Mouse (Mus musculus) heart, embryonic 13.5 days (tissue): ENCODE results near the gene Sde2. TPM values are rescaled to one million over a fixed set of nuclear protein-coding genes. Genes with fewer than 3 reads are reported as not detected.

Source experiments
- ATAC-seq: fragments of 200-750 bp; cut with Nextera tagmentation; 2 replicates; pipeline ENCODE4 v1.8.0; 2017; ENCODE audit warnings: moderate TSS enrichment; ENCODE audit not compliant: insufficient number of reproducible peaks, low FRiP score, low TSS enrichment; ENCODE audit errors: extremely low read depth
- H3K27ac ChIP-seq: fragments of 300-500 bp; sonication (generic); replicated peaks from 2 replicates; pipeline ENCODE4 v1.5.1; 2015; ENCODE audit warnings: moderate library complexity, mild to moderate bottlenecking, inconsistent platforms
- H3K27me3 ChIP-seq: fragments of 300-500 bp; sonication (generic); replicated peaks from 2 replicates; pipeline ENCODE4 v1.6.1; 2015; ENCODE audit warnings: mild to moderate bottlenecking, inconsistent platforms
- H3K36me3 ChIP-seq: fragments of 300-500 bp; sonication (generic); 2 replicates; pipeline ENCODE4 v1.6.1; 2015; ENCODE audit warnings: mild to moderate bottlenecking, inconsistent platforms
- H3K4me1 ChIP-seq: fragments of 300-500 bp; sonication (generic); 2 replicates; pipeline ENCODE4 v1.6.1; 2015; ENCODE audit warnings: inconsistent platforms
- H3K4me2 ChIP-seq: fragments of 300-500 bp; sonication (generic); 2 replicates; pipeline ENCODE4 v1.6.1; 2015; ENCODE audit warnings: inconsistent platforms, mild to moderate bottlenecking, moderate library complexity
- H3K4me3 ChIP-seq: fragments of 300-500 bp; sonication (generic); 2 replicates; pipeline ENCODE4 v1.5.1; 2015; ENCODE audit warnings: moderate library complexity, mild to moderate bottlenecking, inconsistent platforms
- H3K9ac ChIP-seq: fragments of 300-500 bp; sonication (generic); 2 replicates; pipeline ENCODE4 v1.6.1; 2015; ENCODE audit warnings: inconsistent platforms, mild to moderate bottlenecking, moderate library complexity
- H3K9me3 ChIP-seq: fragments of 300-500 bp; sonication (generic); 2 replicates; pipeline ENCODE4 v1.6.1; 2016; ENCODE audit warnings: inconsistent platforms
- WGBS: fragments of 180-500 bp; shearing (Covaris S2); methylation state at CpG from one replicate; pipeline ENCODE4 v1.1.7; 2015; ENCODE audit warnings: mixed read lengths; 5-methylcytosine and 5-hydroxymethylcytosine counted together
- polyA plus RNA-seq: library from polyadenylated mRNA; unstranded; fragments of >200 nt; fragmentation: Nextera tagmentation; extraction: Ambion mirVana; gene quantifications from 2 replicates; pipeline ENCODE4 v1.2.1, GENCODE M21; 2015

The Sde2 gene
- polyA plus RNA-seq, 1 experiment from 2014 or later: 22.0 TPM

GRCm38 (mm10) chr1:180866001-180866400, 15.1 kb downstream of the Sde2 start:
- no peak overlapping the region for H3K9ac ChIP-seq
- H3K27ac ChIP-seq: no peak overlapping the region
- no peaks in the 10 kb centered on the region for H3K27me3 ChIP-seq
- H3K4me2 ChIP-seq: no peak overlapping the region
- WGBS: 71% methylated on average over 7 of the region's 7 CpGs
- no peak overlapping the region for H3K4me3 ChIP-seq
- no peak for ATAC-seq
- no peaks in the 10 kb centered on the region for H3K9me3 ChIP-seq
- peaks cover 13% of the 10 kb centered on the region for H3K4me1 ChIP-seq
- H3K36me3 ChIP-seq: peaks cover 74% of the 10 kb centered on the region

GRCm38 (mm10) chr1:180870122-180870650, 19.3 kb downstream of the Sde2 start:
- Histone ChIP-seq H3K4me1 (peaks cover 13% of the 10 kb centered on the region), H3K36me3 (peaks cover 36% of the 10 kb centered on the region), H3K27ac (no peak overlapping the region), H3K9me3 (no peaks in the 10 kb centered on the region), H3K4me2 (peak overlapping the region; percentile 21), H3K4me3 (no peak overlapping the region), H3K27me3 (no peaks in the 10 kb centered on the region; the same call in 1 of the 2 replicates), H3K9ac (no peak overlapping the region)
- 40% methylated on average over 13 of the region's 13 CpGs for WGBS
- ATAC-seq: no peak

DNA sequence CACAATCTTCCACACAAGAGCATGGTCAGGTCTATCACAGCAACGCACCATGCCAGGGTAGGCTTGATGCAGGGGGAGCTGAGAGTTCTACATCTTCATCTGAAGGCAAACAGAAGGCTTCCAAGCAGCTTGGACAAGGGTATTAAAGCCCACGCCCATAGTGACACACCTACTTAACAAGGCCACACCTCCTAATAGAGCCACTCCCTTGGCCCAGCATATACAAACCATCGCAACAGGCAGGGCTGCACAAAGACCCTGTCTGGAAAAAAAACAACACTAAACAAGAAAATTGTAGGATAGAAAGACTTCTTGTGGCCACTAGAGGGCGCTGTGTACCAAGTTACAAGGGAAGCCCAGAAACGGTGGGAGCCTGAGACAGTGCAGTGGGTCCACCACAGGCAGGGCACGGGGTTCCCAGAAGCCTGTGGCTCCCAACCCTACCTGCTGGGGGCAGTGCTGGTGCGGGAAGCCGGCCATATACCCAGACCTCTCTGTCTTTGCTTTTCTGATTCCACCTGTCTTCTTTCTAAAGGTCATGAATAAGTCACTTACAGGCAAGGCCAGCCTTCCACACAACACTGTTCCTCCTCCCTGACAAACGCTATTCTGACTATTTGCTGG, 23.0 kb downstream of the Sde2 start:
- Histone ChIP-seq H3K4me1 (peaks cover 13% of the 10 kb centered on the region), H3K4me3 (no peak overlapping the region), H3K27ac (no peak overlapping the region), H3K36me3 (no peaks in the 10 kb centered on the region), H3K9ac (no peak overlapping the region), H3K27me3 (no peaks in the 10 kb centered on the region; the same call in 1 of the 2 replicates), H3K4me2 (no peak overlapping the region), H3K9me3 (no peaks in the 10 kb centered on the region)
- peak; percentile 69; the same call in 1 of the 2 replicates for ATAC-seq
- WGBS: 22% methylated on average over 9 of the region's 9 CpGs

GRCm38 (mm10) chr1:180874615-180875014, 23.7 kb downstream of the Sde2 start:
- 70% methylated on average over 2 of the region's 2 CpGs for WGBS
- no peak for ATAC-seq
- Histone ChIP-seq H3K9me3 (no peaks in the 10 kb centered on the region), H3K4me3 (no peak overlapping the region), H3K9ac (no peak overlapping the region), H3K27me3 (no peaks in the 10 kb centered on the region; the same call in 1 of the 2 replicates), H3K4me1 (peaks cover 13% of the 10 kb centered on the region), H3K36me3 (no peaks in the 10 kb centered on the region), H3K27ac (no peak overlapping the region), H3K4me2 (no peak overlapping the region)

DNA sequence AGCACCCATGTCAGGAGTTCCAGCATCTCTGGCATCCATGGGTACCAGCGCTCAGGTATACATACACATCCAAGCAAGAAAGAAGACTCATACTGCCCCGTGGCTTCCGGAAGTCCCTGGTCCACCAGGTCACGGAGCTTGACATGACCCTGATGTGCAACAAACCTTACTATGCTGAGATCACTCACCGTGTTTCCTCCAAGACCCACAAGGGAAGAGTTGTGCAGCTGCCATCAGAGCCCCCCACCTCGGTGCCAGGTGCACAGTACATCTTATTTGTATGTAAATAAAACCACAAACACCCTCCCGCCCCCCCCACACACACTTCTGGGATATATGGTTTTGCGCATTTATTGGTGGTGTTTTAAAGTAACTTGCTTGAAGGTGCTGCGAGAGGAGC, 24.2 kb downstream of the Sde2 start:
- WGBS: 84% methylated on average over 9 of the region's 9 CpGs
- no peaks in the 10 kb centered on the region for H3K36me3 ChIP-seq
- H3K4me3 ChIP-seq: no peak overlapping the region
- H3K9ac ChIP-seq: no peak overlapping the region
- H3K4me2 ChIP-seq: no peak overlapping the region
- H3K27ac ChIP-seq: no peak overlapping the region
- H3K4me1 ChIP-seq: peaks cover 8% of the 10 kb centered on the region
- ATAC-seq: no peak
- no peaks in the 10 kb centered on the region; the same call in 1 of the 2 replicates for H3K27me3 ChIP-seq
- no peaks in the 10 kb centered on the region for H3K9me3 ChIP-seq

DNA sequence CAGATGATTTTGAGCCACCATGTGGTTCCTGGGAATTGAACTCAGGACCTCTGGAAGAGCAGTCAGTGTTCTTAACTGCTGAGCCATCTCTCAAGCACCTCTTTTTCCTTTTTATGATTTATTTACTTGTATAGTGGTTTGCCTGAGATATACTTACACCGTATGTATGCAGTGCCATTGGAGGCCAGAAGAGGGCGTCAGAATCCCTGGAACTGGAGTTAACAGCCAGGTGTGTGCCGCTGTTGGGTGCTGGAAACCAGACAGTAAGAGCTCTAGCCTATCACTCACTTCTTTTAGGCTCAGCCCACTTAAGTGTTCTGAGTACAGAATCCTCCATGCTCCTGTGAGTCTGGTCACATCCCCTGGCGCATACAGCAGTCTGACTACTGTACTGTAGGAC, 26.5 kb downstream of the Sde2 start:
- Histone ChIP-seq H3K36me3 (no peaks in the 10 kb centered on the region), H3K27ac (no peak overlapping the region), H3K9me3 (no peaks in the 10 kb centered on the region), H3K4me2 (no peak overlapping the region), H3K27me3 (no peaks in the 10 kb centered on the region; the same call in 1 of the 2 replicates), H3K9ac (no peak overlapping the region), H3K4me1 (no peaks in the 10 kb centered on the region), H3K4me3 (no peak overlapping the region)
- WGBS: 73% methylated on average over 4 of the region's 4 CpGs
- no peak for ATAC-seq

DNA sequence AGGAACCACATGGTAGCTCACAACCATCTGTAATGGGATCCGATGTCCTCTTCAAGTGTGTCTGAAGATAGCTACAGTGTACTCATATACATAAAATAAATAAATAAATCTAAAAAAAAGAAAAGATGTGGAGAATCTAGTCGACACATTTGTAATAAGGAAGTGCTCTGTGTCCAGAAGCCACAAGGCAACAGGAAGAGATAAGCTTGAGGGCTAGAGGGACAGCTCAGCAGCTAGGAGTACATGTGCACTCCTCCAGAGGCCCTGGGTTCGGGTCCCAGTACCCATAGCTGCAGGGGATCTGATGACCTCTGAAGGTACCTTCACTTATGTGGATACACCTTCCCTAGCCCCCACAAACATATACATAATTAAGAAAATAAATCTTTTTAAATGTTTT, 30.8 kb downstream of the Sde2 start:
- peaks cover 13% of the 10 kb centered on the region for H3K4me1 ChIP-seq
- H3K4me2 ChIP-seq: no peak overlapping the region
- WGBS: 56% methylated on average over 3 of the region's 3 CpGs
- no peaks in the 10 kb centered on the region for H3K27me3 ChIP-seq
- no peak for ATAC-seq
- no peak overlapping the region for H3K9ac ChIP-seq
- H3K9me3 ChIP-seq: no peaks in the 10 kb centered on the region
- no peaks in the 10 kb centered on the region for H3K36me3 ChIP-seq
- no peak overlapping the region for H3K4me3 ChIP-seq
- H3K27ac ChIP-seq: no peak overlapping the region

GRCm38 (mm10) chr1:180883731-180884130, 32.8 kb downstream of the Sde2 start:
- H3K27me3 ChIP-seq: 0 out of 2 replicates have a peak, but pooled peaks cover 5% of the 10 kb centered on the region
- H3K4me1 ChIP-seq: peaks cover 22% of the 10 kb centered on the region
- no peak overlapping the region for H3K4me3 ChIP-seq
- ATAC-seq: no peak
- no peaks in the 10 kb centered on the region for H3K9me3 ChIP-seq
- no peaks in the 10 kb centered on the region for H3K36me3 ChIP-seq
- no peak overlapping the region for H3K4me2 ChIP-seq
- H3K9ac ChIP-seq: peak overlapping the region; percentile 57; the same call in 1 of the 2 replicates
- WGBS: 19% methylated on average over 7 of the region's 7 CpGs
- H3K27ac ChIP-seq: no peak overlapping the region

- Histone ChIP-seq H3K27me3 (0 out of 2 replicates have a peak, but pooled peaks cover 5% of the 10 kb centered on the region), H3K9me3 (no peaks in the 10 kb centered on the region), H3K4me2 (no peak overlapping the region), H3K4me1 (peaks cover 28% of the 10 kb centered on the region), H3K27ac (no peak overlapping the region), H3K36me3 (no peaks in the 10 kb centered on the region), H3K4me3 (no peak overlapping the region), H3K9ac (no peak overlapping the region)
- ATAC-seq: no peak
- 56% methylated on average over 9 of the region's 9 CpGs for WGBS
Observed at GRCm38 (mm10) chr1:180884484-180884883, 33.6 kb downstream of the Sde2 start.

DNA sequence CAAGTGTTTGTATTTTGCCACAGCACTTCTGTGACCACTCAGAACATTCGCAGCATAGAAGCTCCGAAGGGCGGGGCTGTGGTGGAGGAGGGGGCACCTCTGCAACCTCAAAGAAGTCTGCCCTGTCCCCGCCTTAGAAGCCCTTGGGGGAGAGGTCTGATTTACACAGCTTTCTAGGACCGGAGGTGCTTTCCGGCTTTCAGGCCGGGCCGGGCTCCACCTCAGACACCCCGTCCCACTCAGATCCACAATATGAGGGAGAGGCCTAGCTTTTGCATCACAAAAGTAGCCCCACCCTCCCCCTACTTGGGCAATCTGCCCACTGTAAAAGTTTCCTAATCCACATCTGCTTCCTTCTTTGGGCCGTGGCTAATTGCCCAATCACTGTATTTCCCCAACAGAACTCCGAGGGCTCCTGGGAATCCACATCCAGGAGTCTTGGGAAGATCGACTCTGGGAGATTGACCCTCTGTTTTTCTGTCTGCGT, 37.7 kb downstream of the Sde2 start:
- Histone ChIP-seq H3K27me3 (peaks cover 27% of the 10 kb centered on the region), H3K27ac (no peak overlapping the region)
- WGBS: 8% methylated on average over 13 of the region's 13 CpGs

GRCm38 (mm10) chr1:180889172-180889571, 38.2 kb downstream of the Sde2 start:
- peaks cover 26% of the 10 kb centered on the region for H3K4me1 ChIP-seq
- peak overlapping the region; percentile 60 for H3K9ac ChIP-seq
- H3K9me3 ChIP-seq: no peaks in the 10 kb centered on the region
- no peaks in the 10 kb centered on the region for H3K36me3 ChIP-seq
- no peak overlapping the region for H3K27ac ChIP-seq
- H3K4me2 ChIP-seq: peak overlapping the region; percentile 44
- 40% methylated on average over 7 of the region's 7 CpGs for WGBS
- no peak for ATAC-seq
- peaks cover 33% of the 10 kb centered on the region for H3K27me3 ChIP-seq
- H3K4me3 ChIP-seq: no peak overlapping the region

More for the DNA sequence above, 37.7 kb downstream of the Sde2 start:
- Histone ChIP-seq H3K9me3 (no peaks in the 10 kb centered on the region), H3K4me1 (peaks cover 31% of the 10 kb centered on the region), H3K9ac (peak overlapping the region; percentile 60), H3K36me3 (no peaks in the 10 kb centered on the region), H3K4me3 (0 out of 2 replicates have a peak overlapping the region, but pooled peaks have one; percentile 11), H3K4me2 (peak overlapping the region; percentile 44)
- peak; percentile 29; the same call in 1 of the 2 replicates for ATAC-seq

DNA sequence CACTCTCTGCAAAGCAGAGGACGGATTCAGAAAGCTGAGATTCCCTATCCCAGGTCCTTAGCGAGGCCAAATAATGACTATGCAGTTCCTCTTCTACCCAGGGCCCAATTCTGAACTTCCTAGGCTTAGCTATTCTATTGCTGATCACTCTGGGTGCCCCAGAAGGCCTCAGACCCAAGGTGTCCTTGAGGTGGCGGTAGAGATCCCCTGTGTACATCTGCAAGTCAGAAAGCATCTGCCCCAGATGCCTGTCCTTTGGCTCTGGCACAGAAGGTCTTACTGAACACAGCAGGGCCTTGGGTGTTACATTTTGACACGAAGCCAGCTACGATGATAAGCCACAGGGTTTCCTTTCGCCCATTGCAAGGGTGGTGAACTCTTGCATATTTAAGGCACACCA, 38.9 kb downstream of the Sde2 start:
- Histone ChIP-seq H3K4me1 (peaks cover 27% of the 10 kb centered on the region), H3K27me3 (peaks cover 39% of the 10 kb centered on the region), H3K27ac (no peak overlapping the region), H3K4me2 (no peak overlapping the region), H3K4me3 (no peak overlapping the region), H3K36me3 (no peaks in the 10 kb centered on the region), H3K9me3 (no peaks in the 10 kb centered on the region), H3K9ac (no peak overlapping the region)
- ATAC-seq: no peak
- 41% methylated on average over 6 of the region's 6 CpGs for WGBS
